Comparison of ENCODE assay signal across 9 mouse cellular contexts in the genomic region with DNA sequence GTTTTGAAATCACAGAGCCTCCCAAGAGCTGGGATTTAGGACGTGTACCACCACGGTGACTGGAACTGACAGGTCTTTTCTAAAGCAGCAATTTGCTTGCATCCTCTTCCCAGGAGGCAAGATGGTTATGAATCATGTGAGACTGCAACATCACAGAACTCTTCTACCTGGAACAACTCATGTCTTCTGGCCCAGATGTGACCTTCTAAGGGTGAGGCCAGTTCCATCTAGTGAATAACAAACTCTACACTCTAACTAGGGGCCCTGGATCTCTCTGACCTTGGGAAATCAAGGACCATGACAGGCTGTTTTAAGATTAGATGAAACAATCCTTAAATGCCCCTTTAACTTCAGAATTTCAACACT. TPM values are rescaled to one million over a fixed set of nuclear protein-coding genes. Genes with fewer than 3 reads are reported as not detected.
A peak's percentile ranks its signal among the peaks of the same experiment; 100 is the strongest.
DNase-seq lines count a peak whose midpoint lies in the region; ATAC-seq and TF ChIP-seq lines count a peak whose summit lies in the region.
"Had no signal": no experiment of that assay in that cellular context is flagged by ENCODE, and none has a peak within 500 bp of the region (broad histone marks: within the 10 kb centered on the region; RNA-seq: fewer than 3 reads in every experiment).

No protein-coding gene starts in this region.

- TF ChIP-seq EP300 in lung, postnatal 0 days (IDR thresholded peaks at IDR 0.05): no peak

- no peaks in the 10 kb centered on the region for H3K9me3 ChIP-seq in heart, embryonic 14.5 days (ENCODE audit: control insufficient read depth, low read length)
- H3K9me3 ChIP-seq in limb, embryonic 10.5 days (replicated peaks): no peaks in the 10 kb centered on the region
- no peaks in the 10 kb centered on the region for H3K9me3 ChIP-seq in stomach, embryonic 14.5 days (ENCODE audit: control insufficient read depth, low read depth, low read length)
- H3K9me3 ChIP-seq in lung, postnatal 0 days (ENCODE audit: low read length): no peaks in the 10 kb centered on the region

- no peaks in the 10 kb centered on the region for H3K27me3 ChIP-seq in heart, embryonic 14.5 days (ENCODE audit: control insufficient read depth, insufficient read depth, low read length)
- H3K27me3 ChIP-seq in limb, embryonic 10.5 days (ENCODE audit: low read depth, poor library complexity, severe bottlenecking): no peaks in the 10 kb centered on the region
- no peaks in the 10 kb centered on the region for H3K27me3 ChIP-seq in stomach, embryonic 14.5 days (ENCODE audit: control insufficient read depth, insufficient read depth, low read length)
- no peaks in the 10 kb centered on the region for H3K27me3 ChIP-seq in lung, postnatal 0 days (replicated peaks; ENCODE audit: insufficient read depth, low read length)
- H3K27me3 ChIP-seq: Patski had no signal

- ATAC-seq in heart, embryonic 14.5 days (ENCODE audit: insufficient number of reproducible peaks, insufficient read depth, low FRiP score, low read depth): no peak
- ATAC-seq in stomach, embryonic 14.5 days (ENCODE audit: insufficient number of reproducible peaks, insufficient read depth, low FRiP score, low read depth): no peak
- no peak for ATAC-seq in CD4-positive, CD25-positive, alpha-beta regulatory T cell, adult 4 months
- ATAC-seq in lung, postnatal 0 days: no peak
- ATAC-seq: Patski had no signal

- WGBS in heart, embryonic 14.5 days: 36% methylated on average over 2 of the region's 2 CpGs
- WGBS in limb, embryonic 10.5 days: 90% methylated on average over 2 of the region's 2 CpGs
- WGBS in stomach, embryonic 14.5 days: 72% methylated on average over 2 of the region's 2 CpGs
- 60% methylated on average over 2 of the region's 2 CpGs for WGBS in lung, postnatal 0 days

- DNase-seq in layer of hippocampus, adult 2 months (ENCODE audit: low spot score in 2 of 2): no peak
- no peak for DNase-seq in layer of hippocampus, postnatal 10 days (ENCODE audit: low spot score in 2 of 2)
- DNase-seq in limb, embryonic 10.5 days (ENCODE audit: low spot score): no peak
- no peak for DNase-seq in T-cell, adult 2 months (ENCODE audit: low spot score)
- no peak for DNase-seq in lung, postnatal 0 days (ENCODE audit: low spot score)

- peak overlapping the region; percentile 74 for H3K4me2 ChIP-seq in heart, embryonic 14.5 days (ENCODE audit: low read length)
- peak overlapping the region; percentile 77; the same call in 1 of the 2 replicates for H3K4me2 ChIP-seq in stomach, embryonic 14.5 days (replicated peaks; ENCODE audit: low read depth, low read length)
- H3K4me2 ChIP-seq in lung, postnatal 0 days (replicated peaks; ENCODE audit: low read depth, low read length): no peak overlapping the region

- H3K36me3 ChIP-seq in heart, embryonic 14.5 days (ENCODE audit: control insufficient read depth, insufficient read depth, low read length): peaks cover 31% of the 10 kb centered on the region
- H3K36me3 ChIP-seq in limb, embryonic 10.5 days: peaks cover 19% of the 10 kb centered on the region
- peaks cover 13% of the 10 kb centered on the region; the same call in 1 of the 2 replicates for H3K36me3 ChIP-seq in stomach, embryonic 14.5 days (ENCODE audit: control insufficient read depth, insufficient read depth, low read length)
- H3K36me3 ChIP-seq in lung, postnatal 0 days (ENCODE audit: insufficient read depth, low read length): no peaks in the 10 kb centered on the region

- H3K4me3 ChIP-seq in layer of hippocampus, adult 2 months: peak overlapping the region; percentile 88
- H3K4me3 ChIP-seq in heart, embryonic 14.5 days (ENCODE audit: control insufficient read depth in 1 of 2, insufficient read depth in 1 of 2, low read depth in 1 of 2, low read length in 2 of 2): peak overlapping the region; percentile 28 to 70
- H3K4me3 ChIP-seq in limb, embryonic 10.5 days: 0 out of 2 replicates have a peak overlapping the region, but pooled peaks have one; percentile 82
- no peak overlapping the region for H3K4me3 ChIP-seq in stomach, embryonic 14.5 days (ENCODE audit: low read depth, low read length)
- H3K4me3 ChIP-seq in lung, postnatal 0 days (ENCODE audit: low read depth, low read length): no peak overlapping the region

- peaks cover 4 to 39% of the 10 kb centered on the region in 2 experiments for H3K4me1 ChIP-seq in heart, embryonic 14.5 days (ENCODE audit: control insufficient read depth in 2 of 2, insufficient read depth in 2 of 2, low read length in 2 of 2)
- peaks cover 18% of the 10 kb centered on the region for H3K4me1 ChIP-seq in limb, embryonic 10.5 days
- peaks cover 13% of the 10 kb centered on the region; the same call in 1 of the 2 replicates for H3K4me1 ChIP-seq in stomach, embryonic 14.5 days (ENCODE audit: control insufficient read depth, insufficient read depth, low read length)
- H3K4me1 ChIP-seq in lung, postnatal 0 days (ENCODE audit: insufficient read depth, low read depth, low read length): peaks cover 2% of the 10 kb centered on the region; the same call in 1 of the 2 replicates

- TF ChIP-seq CTCF in layer of hippocampus, adult 2 months (conservative IDR thresholded peaks at IDR 0.05): no peak
- TF ChIP-seq CTCF in lung, postnatal 0 days (IDR thresholded peaks at IDR 0.05): no peak

- peak overlapping the region; percentile 97 for H3K27ac ChIP-seq in layer of hippocampus, adult 2 months
- peak overlapping the region; percentile 92 to 95 for H3K27ac ChIP-seq in heart, embryonic 14.5 days (replicated peaks in 1 of 2; ENCODE audit: control insufficient read depth in 1 of 2, insufficient read depth in 1 of 2, low read depth in 2 of 2, low read length in 2 of 2)
- no peak overlapping the region for H3K27ac ChIP-seq in limb, embryonic 10.5 days
- no peak overlapping the region for H3K27ac ChIP-seq in stomach, embryonic 14.5 days (ENCODE audit: low read length)
- no peak overlapping the region for H3K27ac ChIP-seq in lung, postnatal 0 days (ENCODE audit: low read length)

- peak overlapping the region; percentile 88 for H3K9ac ChIP-seq in heart, embryonic 14.5 days (ENCODE audit: low read length)
- H3K9ac ChIP-seq in stomach, embryonic 14.5 days (replicated peaks; ENCODE audit: low read depth, low read length): no peak overlapping the region
- H3K9ac ChIP-seq in lung, postnatal 0 days (replicated peaks; ENCODE audit: low read depth): no peak overlapping the region

RNA-seq across cellular contexts. Expression of a gene that starts 1.9 kb away (rescaled TPM):
- 10 to 100 TPM; 10.5 to 13.0 TPM for total RNA-seq in layer of hippocampus, adult 2 months (2021)
- 10 to 100 TPM; 10.5 to 11.5 TPM for total RNA-seq in layer of hippocampus, postnatal 10 days (2021)
- polyA plus RNA-seq in heart, embryonic 14.5 days (2014; fragmentation: Nextera tagmentation; extraction: Ambion mirVana): 6.7 and 7.6 TPM in 2 replicates
- polyA plus RNA-seq in limb, embryonic 10.5 days (2016; fragmentation: Nextera tagmentation; extraction: Ambion mirVana): 6.3 and 9.2 TPM in 2 replicates
- 10.7 and 11.0 TPM in 2 replicates for polyA plus RNA-seq in stomach, embryonic 14.5 days (2014; fragmentation: Nextera tagmentation; extraction: Ambion mirVana)
- 1 to 10 TPM in 1 of 2 experiments, under 1 TPM in 1; 0.83 to 1.8 TPM for polyA plus RNA-seq in CD4-positive, CD25-positive, alpha-beta regulatory T cell, adult 4 months (2017; shearing (Covaris generic))
- 5.0 and 9.0 TPM in 2 replicates for polyA plus RNA-seq in lung, postnatal 0 days (2015; fragmentation: Nextera tagmentation; extraction: Ambion mirVana)

RNA-seq across cellular contexts. Expression of a gene that starts 2.1 kb away (rescaled TPM):
- total RNA-seq in layer of hippocampus, adult 2 months (2021): 100 to 1,000 TPM; 667 to 677 TPM
- 100 to 1,000 TPM; 524 to 552 TPM for total RNA-seq in layer of hippocampus, postnatal 10 days (2021)
- polyA plus RNA-seq in heart, embryonic 14.5 days (2014; fragmentation: Nextera tagmentation; extraction: Ambion mirVana): 1,858 and 1,900 TPM in 2 replicates
- polyA plus RNA-seq in limb, embryonic 10.5 days (2016; fragmentation: Nextera tagmentation; extraction: Ambion mirVana): 363 and 394 TPM in 2 replicates
- 411 and 439 TPM in 2 replicates for polyA plus RNA-seq in stomach, embryonic 14.5 days (2014; fragmentation: Nextera tagmentation; extraction: Ambion mirVana)
- 100 to 1,000 TPM; 426 to 477 TPM for polyA plus RNA-seq in CD4-positive, CD25-positive, alpha-beta regulatory T cell, adult 4 months (2017; shearing (Covaris generic))
- polyA plus RNA-seq in lung, postnatal 0 days (2015; fragmentation: Nextera tagmentation; extraction: Ambion mirVana): 205 and 221 TPM in 2 replicates

Comparison
In these comparisons a context has a peak if more than half of its experiments do, and no peak if none do; other contexts are left out.
1. H3K27ac ChIP-seq: peak in layer of hippocampus, adult 2 months (single experiment) and heart, embryonic 14.5 days (2 of 2); none in limb, embryonic 10.5 days (single experiment), stomach, embryonic 14.5 days (single experiment) and lung, postnatal 0 days (single experiment).
2. H3K4me3 ChIP-seq: peak in layer of hippocampus, adult 2 months (single experiment), heart, embryonic 14.5 days (2 of 2) and limb, embryonic 10.5 days (single experiment); none in stomach, embryonic 14.5 days (single experiment) and lung, postnatal 0 days (single experiment).